Mouse (Mus musculus) heart, embryonic 11.5 days (tissue): ENCODE results near the gene Pnpla2. TPM values are rescaled to one million over a fixed set of nuclear protein-coding genes. Genes with fewer than 3 reads are reported as not detected.
A peak's percentile ranks its signal among the peaks of the same experiment; 100 is the strongest.

Experiments
- ATAC-seq: fragments of 200-750 bp; cut with Nextera tagmentation; replicated peaks from 2 replicates; pipeline ENCODE4 v1.8.0; 2017; ENCODE audit warnings: moderate library complexity; ENCODE audit not compliant: insufficient number of reproducible peaks, low FRiP score, low TSS enrichment
- H3K27ac ChIP-seq: fragments of 300-500 bp; sonication (generic); 2 replicates; pipeline ENCODE4 v1.5.1; 2014; ENCODE audit warnings: mild to moderate bottlenecking, low read depth, low read length
- H3K27me3 ChIP-seq: fragments of 300-500 bp; sonication (generic); 2 replicates; pipeline ENCODE4 v1.6.1; 2014; ENCODE audit warnings: mild to moderate bottlenecking, low read length, mixed read lengths; ENCODE audit not compliant: control insufficient read depth, insufficient read depth
- H3K36me3 ChIP-seq: fragments of 300-500 bp; sonication (generic); 2 replicates; pipeline ENCODE4 v1.6.1; 2014; ENCODE audit warnings: mild to moderate bottlenecking, low read length, moderate library complexity, mixed read lengths; ENCODE audit not compliant: control insufficient read depth, insufficient read depth
- H3K4me1 ChIP-seq: fragments of 300-500 bp; sonication (generic); 2 replicates; pipeline ENCODE4 v1.6.1; 2014; ENCODE audit warnings: low read length; ENCODE audit not compliant: control insufficient read depth, insufficient read depth
- H3K4me2 ChIP-seq: fragments of 300-500 bp; sonication (generic); 2 replicates; pipeline ENCODE4 v1.6.1; 2014; ENCODE audit warnings: mild to moderate bottlenecking, moderate library complexity
- H3K4me3 ChIP-seq: fragments of 300-500 bp; sonication (generic); 2 replicates; pipeline ENCODE4 v1.5.1; 2014; ENCODE audit warnings: low read depth, low read length
- H3K9ac ChIP-seq: fragments of 300-500 bp; sonication (generic); 2 replicates; pipeline ENCODE4 v1.6.1; 2014; ENCODE audit warnings: mild to moderate bottlenecking, low read depth, low read length, moderate library complexity
- H3K9me3 ChIP-seq: fragments of 300-500 bp; sonication (generic); replicated peaks from 2 replicates; pipeline ENCODE4 v1.6.1; 2016; ENCODE audit warnings: low read length; ENCODE audit not compliant: control insufficient read depth
- WGBS: fragments of 180-500 bp; shearing (Covaris S2); extraction: QIAGEN DNeasy Blood & Tissue Kit; methylation state at CpG from one replicate; pipeline ENCODE4 v1.1.7; 2014; ENCODE audit not compliant: insufficient replicate concordance; 5-methylcytosine and 5-hydroxymethylcytosine counted together
- polyA plus RNA-seq: library from polyadenylated mRNA; unstranded; fragments of >200 nt; fragmentation: Nextera tagmentation; extraction: Ambion mirVana; gene quantifications from 2 replicates; pipeline ENCODE4 v1.2.1, GENCODE M21; 2014

Pnpla2 gene
- polyA plus RNA-seq, 1 experiment from 2014 or later: 35.3 TPM

- Histone ChIP-seq H3K36me3 (peaks cover 7% of the 10 kb centered on the region), H3K9ac (0 out of 2 replicates have a peak overlapping the region, but pooled peaks have one; percentile 10), H3K9me3 (no peaks in the 10 kb centered on the region), H3K27me3 (peaks cover 44% of the 10 kb centered on the region), H3K4me1 (peaks cover 34% of the 10 kb centered on the region), H3K4me3 (no peak overlapping the region), H3K4me2 (no peak overlapping the region), H3K27ac (no peak overlapping the region)
- 68% methylated on average over 5 of the region's 5 CpGs for WGBS
- no peak for ATAC-seq
These were observed 5.0 kb downstream of the Pnpla2 start for GRCm38 (mm10) chr7:141460001-141460390.

- no peaks in the 10 kb centered on the region for H3K9me3 ChIP-seq
- no peak for ATAC-seq
- H3K27ac ChIP-seq: peak within 1 kb of the TSS; percentile 51
- H3K4me1 ChIP-seq: peaks cover 39% of the 10 kb centered on the region
- H3K27me3 ChIP-seq: peaks cover 50% of the 10 kb centered on the region
- peak within 1 kb of the TSS; percentile 98 for H3K4me2 ChIP-seq
- WGBS: 68% methylated on average over 15 of the region's 15 CpGs
- H3K36me3 ChIP-seq: peaks cover 7% of the 10 kb centered on the region
- H3K9ac ChIP-seq: peak within 1 kb of the TSS; percentile 66
- H3K4me3 ChIP-seq: peak within 1 kb of the TSS; percentile 60
These were observed 5.6 kb downstream of the Pnpla2 start, which contains the start of gene Cracr2b for GRCm38 (mm10) chr7:141460391-141461113. TSS of gene Cracr2b (plus strand) at chr7:141461094.

- no peaks in the 10 kb centered on the region for H3K9me3 ChIP-seq
- H3K4me3 ChIP-seq: peak overlapping the region; percentile 60
- peaks cover 52% of the 10 kb centered on the region for H3K27me3 ChIP-seq
- WGBS: 3% methylated on average over 50 of the region's 59 CpGs
- peaks cover 7% of the 10 kb centered on the region for H3K36me3 ChIP-seq
- H3K27ac ChIP-seq: peak overlapping the region; percentile 51
- no peak for ATAC-seq
- H3K4me1 ChIP-seq: peaks cover 36% of the 10 kb centered on the region
- H3K4me2 ChIP-seq: peak overlapping the region; percentile 98
- H3K9ac ChIP-seq: peak overlapping the region; percentile 66
These were observed 6.7 kb downstream of the Pnpla2 start for GRCm38 (mm10) chr7:141461521-141462332.

GRCm38 (mm10) chr7:141462333-141462821 lies 7.4 kb downstream of the Pnpla2 start:
- Histone ChIP-seq H3K4me1 (peaks cover 39% of the 10 kb centered on the region), H3K36me3 (peaks cover 7% of the 10 kb centered on the region), H3K27me3 (peaks cover 52% of the 10 kb centered on the region), H3K9ac (peak overlapping the region; percentile 66; the same call in 1 of the 2 replicates), H3K4me3 (peak overlapping the region; percentile 60), H3K4me2 (peak overlapping the region; percentile 98), H3K27ac (no peak overlapping the region), H3K9me3 (no peaks in the 10 kb centered on the region)
- no peak for ATAC-seq
- 15% methylated on average over 5 of the region's 5 CpGs for WGBS

- peaks cover 50% of the 10 kb centered on the region for H3K4me1 ChIP-seq
- ATAC-seq: no peak
- peak overlapping the region; percentile 48 for H3K9ac ChIP-seq
These were observed 9.0 kb downstream of the Pnpla2 start for GRCm38 (mm10) chr7:141463824-141464602.

GRCm38 (mm10) chr7:141464603-141465201 lies 9.7 kb downstream of the Pnpla2 start:
- no peak for ATAC-seq
- WGBS: 5% methylated on average over 33 of the region's 38 CpGs
- Histone ChIP-seq H3K4me1 (peaks cover 57% of the 10 kb centered on the region), H3K9ac (peak overlapping the region; percentile 48), H3K27me3 (peaks cover 52% of the 10 kb centered on the region), H3K36me3 (0 out of 2 replicates have a peak, but pooled peaks cover 2% of the 10 kb centered on the region), H3K4me3 (peak overlapping the region; percentile 31), H3K27ac (no peak overlapping the region), H3K9me3 (no peaks in the 10 kb centered on the region), H3K4me2 (peak overlapping the region; percentile 54)

More at GRCm38 (mm10) chr7:141463824-141464602, 9.0 kb downstream of the Pnpla2 start:
- H3K27me3 ChIP-seq: peaks cover 52% of the 10 kb centered on the region
- no peaks in the 10 kb centered on the region for H3K9me3 ChIP-seq
- H3K4me2 ChIP-seq: peak overlapping the region; percentile 54
- no peak overlapping the region for H3K27ac ChIP-seq
- peaks cover 3% of the 10 kb centered on the region for H3K36me3 ChIP-seq
- H3K4me3 ChIP-seq: peak overlapping the region; percentile 31
- 19% methylated on average over 12 of the region's 12 CpGs for WGBS

- no peak for ATAC-seq
- Histone ChIP-seq H3K9me3 (no peaks in the 10 kb centered on the region), H3K27me3 (peaks cover 49% of the 10 kb centered on the region), H3K4me3 (peak overlapping the region; percentile 31), H3K9ac (no peak overlapping the region), H3K4me2 (peak overlapping the region; percentile 54), H3K36me3 (peaks cover 6% of the 10 kb centered on the region), H3K4me1 (peaks cover 61% of the 10 kb centered on the region), H3K27ac (no peak overlapping the region)
- WGBS: 34% methylated on average over 9 of the region's 10 CpGs
These were observed 10.5 kb downstream of the Pnpla2 start for GRCm38 (mm10) chr7:141465388-141466044.
